Mouse (Mus musculus) cerebellum, adult 9-11 months (tissue): ENCODE data around the gene Cdc6.
A peak's percentile ranks its signal among the peaks of the same experiment; 100 is the strongest.
"Not testable (repeated sequence)": the region's sequence is repeated elsewhere in the genome, so short reads cannot be mapped to it uniquely, and the experiment has no call there.

Experiments used
- DNase-seq: peaks from one replicate; pipeline ENCODE4 v3.0.0; 2022

Gene Cdc6

GRCm38 (mm10) chr11:98932293-98933091, 24.9 kb downstream of the Cdc6 start:
- DNase-seq, result peak; percentile 60

GRCm38 (mm10) chr11:98933151-98933550, 25.6 kb downstream of the Cdc6 start:
- DNase-seq, result peak; percentile 91

- not testable (repeated sequence) for DNase-seq
These were observed 26.2 kb downstream of the Cdc6 start for GRCm38 (mm10) chr11:98933847-98934246.

- DNase-seq, result no peak
These were observed 26.8 kb downstream of the Cdc6 start for GRCm38 (mm10) chr11:98934367-98934766.

GRCm38 (mm10) chr11:98935123-98935522, 27.5 kb downstream of the Cdc6 start:
- peak; percentile 42 for DNase-seq

GRCm38 (mm10) chr11:98936170-98936569, 28.6 kb downstream of the Cdc6 start:
- DNase-seq, result peak; percentile 47

GRCm38 (mm10) chr11:98936606-98937409, 29.2 kb downstream of the Cdc6 start:
- DNase-seq, result peak; percentile 60

GRCm38 (mm10) chr11:98937410-98937913, 29.9 kb downstream of the Cdc6 start:
- peak; percentile 84 for DNase-seq

- DNase-seq, result no peak
These were observed 30.5 kb downstream of the Cdc6 start for GRCm38 (mm10) chr11:98937914-98938694.

GRCm38 (mm10) chr11:98938701-98939083, 31.1 kb downstream of the Cdc6 start:
- DNase-seq, result peak; percentile 68

- DNase-seq, result peak; percentile 68
These were observed 31.7 kb downstream of the Cdc6 start for GRCm38 (mm10) chr11:98939084-98939952.

- peak; percentile 72 for DNase-seq
These were observed 32.5 kb downstream of the Cdc6 start for GRCm38 (mm10) chr11:98939953-98940641.

GRCm38 (mm10) chr11:98940776-98941175, 33.2 kb downstream of the Cdc6 start:
- DNase-seq, result peak; percentile 72

- peak; percentile 85 for DNase-seq
These were observed 33.8 kb downstream of the Cdc6 start for GRCm38 (mm10) chr11:98941341-98941825.

GRCm38 (mm10) chr11:98941826-98942550, 34.4 kb downstream of the Cdc6 start:
- DNase-seq, result peak; percentile 74

- DNase-seq, result peak; percentile 46
These were observed 34.9 kb downstream of the Cdc6 start for GRCm38 (mm10) chr11:98942555-98942922.

GRCm38 (mm10) chr11:98942923-98943641, 35.5 kb downstream of the Cdc6 start:
- DNase-seq, result peak; percentile 57

- DNase-seq, result no peak
These were observed 36.3 kb downstream of the Cdc6 start for GRCm38 (mm10) chr11:98943741-98944461.
